Mouse (Mus musculus) testis, adult 2 months (tissue): ENCODE measurements around the gene Hpgds. TPM values are rescaled to one million over a fixed set of nuclear protein-coding genes. Genes with fewer than 3 reads are reported as not detected.

Experiments
- H3K27ac ChIP-seq: fragments of 200-500 bp; 2 replicates; pipeline ENCODE4 v1.5.1; 2012; ENCODE audit warnings: low read depth, low read length; ENCODE audit not compliant: control insufficient read depth, insufficient read depth
- H3K27me3 ChIP-seq: fragments of 200-500 bp; 2 replicates; pipeline ENCODE4 v1.6.1; 2012; ENCODE audit warnings: mild to moderate bottlenecking, low read length, moderate library complexity; ENCODE audit not compliant: control insufficient read depth, insufficient read depth
- H3K36me3 ChIP-seq: fragments of 200-500 bp; 2 replicates; pipeline ENCODE4 v1.6.1; 2012; ENCODE audit warnings: mild to moderate bottlenecking, low read length; ENCODE audit not compliant: control insufficient read depth, insufficient read depth
- H3K4me1 ChIP-seq: fragments of 200-500 bp; 2 replicates; pipeline ENCODE4 v1.6.1; 2012; ENCODE audit warnings: low read length; ENCODE audit not compliant: control insufficient read depth, insufficient read depth
- H3K4me3 ChIP-seq: fragments of 200-500 bp; 2 replicates; pipeline ENCODE4 v1.5.1; 2012; ENCODE audit warnings: low read depth, mild to moderate bottlenecking, low read length, moderate library complexity, mixed read lengths; ENCODE audit not compliant: control insufficient read depth
- CTCF ChIP-seq: fragments of 200-500 bp; IDR thresholded peaks from 2 replicates; pipeline ENCODE4 v1.5.1; 2012; ENCODE audit warnings: low read depth, mild to moderate bottlenecking, inconsistent platforms, low read length, moderate library complexity; ENCODE audit not compliant: control insufficient read depth, insufficient read depth, insufficient replicate concordance
- POLR2A ChIP-seq: fragments of 200-500 bp; IDR thresholded peaks from 2 replicates; pipeline ENCODE4 v1.6.1; 2012; ENCODE audit warnings: low read depth, mild to moderate bottlenecking, inconsistent platforms, low read length, moderate library complexity; ENCODE audit not compliant: control insufficient read depth
- polyA plus RNA-seq: library from polyadenylated mRNA; depleted of rRNA; stranded (reverse); fragments of >200 nt; gene quantifications from 2 replicates; pipeline ENCODE4 v1.2.3, GENCODE M21; 2012

Hpgds gene
- polyA plus RNA-seq, 1 experiment, result 0.12 TPM

GRCm38 (mm10) chr6:65146363-65146762, 1.7 kb upstream of the Hpgds start:
- no peak overlapping the region for H3K4me3 ChIP-seq
- no peaks in the 10 kb centered on the region for H3K36me3 ChIP-seq
- H3K27me3 ChIP-seq, result no peaks in the 10 kb centered on the region
- H3K27ac ChIP-seq, result no peak overlapping the region
- TF ChIP-seq CTCF (no peak), POLR2A (no peak)
- H3K4me1 ChIP-seq, result peaks cover 6% of the 10 kb centered on the region

- no peaks in the 10 kb centered on the region for H3K36me3 ChIP-seq
- TF ChIP-seq CTCF (no peak), POLR2A (no peak)
- no peak overlapping the region for H3K4me3 ChIP-seq
- no peaks in the 10 kb centered on the region for H3K27me3 ChIP-seq
- H3K27ac ChIP-seq, result no peak overlapping the region
- H3K4me1 ChIP-seq, result peaks cover 2% of the 10 kb centered on the region; the same call in 1 of the 2 replicates
Measured at GRCm38 (mm10) chr6:65142316-65142715, 2.4 kb downstream of the Hpgds start.

GRCm38 (mm10) chr6:65140750-65141243, 3.9 kb downstream of the Hpgds start:
- no peak overlapping the region for H3K4me3 ChIP-seq
- TF ChIP-seq CTCF (no peak), POLR2A (no peak)
- no peaks in the 10 kb centered on the region for H3K27me3 ChIP-seq
- no peak overlapping the region for H3K27ac ChIP-seq
- H3K36me3 ChIP-seq, result no peaks in the 10 kb centered on the region
- peaks cover 2% of the 10 kb centered on the region; the same call in 1 of the 2 replicates for H3K4me1 ChIP-seq

GRCm38 (mm10) chr6:65140082-65140749, 4.5 kb downstream of the Hpgds start:
- Histone ChIP-seq H3K4me1 (peaks cover 2% of the 10 kb centered on the region; the same call in 1 of the 2 replicates), H3K36me3 (no peaks in the 10 kb centered on the region), H3K27me3 (no peaks in the 10 kb centered on the region), H3K27ac (no peak overlapping the region), H3K4me3 (no peak overlapping the region)
- TF ChIP-seq POLR2A (no peak), CTCF (no peak)

GRCm38 (mm10) chr6:65138243-65138642, 6.5 kb downstream of the Hpgds start:
- TF ChIP-seq CTCF, result no peak
- TF ChIP-seq POLR2A, result no peak
- Histone ChIP-seq H3K36me3 (no peaks in the 10 kb centered on the region), H3K27ac (no peak overlapping the region), H3K4me1 (no peaks in the 10 kb centered on the region), H3K4me3 (no peak overlapping the region), H3K27me3 (no peaks in the 10 kb centered on the region)

GRCm38 (mm10) chr6:65137802-65138201, 6.9 kb downstream of the Hpgds start:
- H3K4me1 ChIP-seq, result no peaks in the 10 kb centered on the region
- H3K4me3 ChIP-seq, result no peak overlapping the region
- no peaks in the 10 kb centered on the region for H3K27me3 ChIP-seq
- no peak overlapping the region for H3K27ac ChIP-seq
- TF ChIP-seq POLR2A, result no peak
- TF ChIP-seq CTCF, result no peak
- H3K36me3 ChIP-seq, result no peaks in the 10 kb centered on the region

DNA sequence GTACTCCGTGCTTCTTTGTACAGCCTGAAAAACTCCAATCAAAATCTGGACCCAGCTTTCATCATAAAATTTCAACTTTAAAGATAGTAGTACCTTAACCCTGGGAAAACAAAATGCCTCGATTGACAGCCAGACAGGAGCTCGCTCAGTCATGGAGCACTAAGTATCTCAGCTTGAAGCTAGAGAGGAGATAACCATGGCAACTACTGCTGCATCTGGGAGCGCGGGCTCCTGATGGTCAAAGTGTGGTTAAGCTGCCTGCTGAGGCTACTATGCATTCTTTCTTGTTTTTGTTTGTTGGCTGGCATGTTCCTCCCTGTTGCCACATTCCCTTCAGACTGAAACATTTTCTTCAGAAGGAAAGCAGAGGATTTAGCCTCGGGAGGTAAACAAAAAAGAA, 12.3 kb downstream of the Hpgds start:
- no peak overlapping the region for H3K4me3 ChIP-seq
- H3K4me1 ChIP-seq, result no peaks in the 10 kb centered on the region
- no peak overlapping the region for H3K27ac ChIP-seq
- H3K36me3 ChIP-seq, result no peaks in the 10 kb centered on the region
- TF ChIP-seq CTCF (no peak), POLR2A (no peak)
- H3K27me3 ChIP-seq, result no peaks in the 10 kb centered on the region
